Mouse (Mus musculus): ENCODE results near the gene 4632433K11Rik. TPM values are rescaled to one million over a fixed set of nuclear protein-coding genes. Genes with fewer than 3 reads are reported as not detected.

Gene 4632433K11Rik
- polyA plus RNA-seq, 2 experiments, result not detected

GRCm38 (mm10) chr7:5080815-5081214 is 46.9 kb downstream of the 4632433K11Rik start:
- Histone ChIP-seq H3K9me3 (ENCODE audit: control insufficient read depth, low read length) (no peaks in the 10 kb centered on the region), H3K4me2 (replicated peaks; ENCODE audit: low read depth, low read length, severe bottlenecking) (peak overlapping the region; percentile 87), H3K27ac (replicated peaks; ENCODE audit: low read depth, low read length) (peak overlapping the region; percentile 90), H3K4me1 (ENCODE audit: control insufficient read depth, insufficient read depth, low read length) (peaks cover 10% of the 10 kb centered on the region; the same call in 1 of the 2 replicates), H3K9ac (ENCODE audit: low read depth, low read length, severe bottlenecking) (peak overlapping the region; percentile 97), H3K27me3 (ENCODE audit: control insufficient read depth, insufficient read depth, low read length) (no peaks in the 10 kb centered on the region), H3K4me3 (replicated peaks; ENCODE audit: low read length) (peak overlapping the region; percentile 99), H3K36me3 (ENCODE audit: control insufficient read depth, insufficient read depth, low read length) (peaks cover 54% of the 10 kb centered on the region)
- ATAC-seq (ENCODE audit: low FRiP score, low read depth) (no peak), DNase-seq (ENCODE audit: low spot score) (no peak)
- no peak for TF ChIP-seq POLR2A (IDR thresholded peaks at IDR 0.05; ENCODE audit: borderline replicate concordance, extremely low read depth, insufficient read depth, insufficient read length)
- WGBS, result 7% methylated on average over 6 of the region's 6 CpGs

GRCm38 (mm10) chr7:5081241-5081640 is 47.3 kb downstream of the 4632433K11Rik start:
- DNase-seq (ENCODE audit: low spot score) (no peak), ATAC-seq (ENCODE audit: low FRiP score, low read depth) (no peak)
- WGBS, result 69% methylated on average over 6 of the region's 6 CpGs
- peaks cover 54% of the 10 kb centered on the region for H3K36me3 ChIP-seq (ENCODE audit: control insufficient read depth, insufficient read depth, low read length)
- peak overlapping the region; percentile 87 for H3K4me2 ChIP-seq (replicated peaks; ENCODE audit: low read depth, low read length, severe bottlenecking)
- no peak for TF ChIP-seq POLR2A (IDR thresholded peaks at IDR 0.05; ENCODE audit: borderline replicate concordance, extremely low read depth, insufficient read depth, insufficient read length)
- H3K9me3 ChIP-seq (ENCODE audit: control insufficient read depth, low read length), result no peaks in the 10 kb centered on the region
- H3K4me3 ChIP-seq (replicated peaks; ENCODE audit: low read length), result peak overlapping the region; percentile 99
- no peaks in the 10 kb centered on the region for H3K27me3 ChIP-seq (ENCODE audit: control insufficient read depth, insufficient read depth, low read length)
- H3K9ac ChIP-seq (ENCODE audit: low read depth, low read length, severe bottlenecking), result peak overlapping the region; percentile 97
- peaks cover 10% of the 10 kb centered on the region; the same call in 1 of the 2 replicates for H3K4me1 ChIP-seq (ENCODE audit: control insufficient read depth, insufficient read depth, low read length)
- peak overlapping the region; percentile 90; the same call in 1 of the 2 replicates for H3K27ac ChIP-seq (replicated peaks; ENCODE audit: low read depth, low read length)

GRCm38 (mm10) chr7:5081939-5082338 is 48.0 kb downstream of the 4632433K11Rik start:
- peaks cover 52% of the 10 kb centered on the region for H3K36me3 ChIP-seq (ENCODE audit: control insufficient read depth, insufficient read depth, low read length)
- peaks cover 10% of the 10 kb centered on the region; the same call in 1 of the 2 replicates for H3K4me1 ChIP-seq (ENCODE audit: control insufficient read depth, insufficient read depth, low read length)

GRCm38 (mm10) chr7:5083325-5084105 is 49.6 kb downstream of the 4632433K11Rik start:
- ATAC-seq (ENCODE audit: low FRiP score, low read depth) (no peak), DNase-seq (ENCODE audit: low spot score) (no peak)
- Histone ChIP-seq H3K9me3 (ENCODE audit: control insufficient read depth, low read length) (no peaks in the 10 kb centered on the region), H3K27me3 (ENCODE audit: control insufficient read depth, insufficient read depth, low read length) (no peaks in the 10 kb centered on the region), H3K9ac (ENCODE audit: low read depth, low read length, severe bottlenecking) (no peak overlapping the region), H3K36me3 (ENCODE audit: control insufficient read depth, insufficient read depth, low read length) (peaks cover 42% of the 10 kb centered on the region), H3K4me3 (replicated peaks; ENCODE audit: low read length) (no peak overlapping the region), H3K27ac (replicated peaks; ENCODE audit: low read depth, low read length) (no peak overlapping the region), H3K4me1 (ENCODE audit: control insufficient read depth, insufficient read depth, low read length) (peaks cover 10% of the 10 kb centered on the region; the same call in 1 of the 2 replicates), H3K4me2 (replicated peaks; ENCODE audit: low read depth, low read length, severe bottlenecking) (no peak overlapping the region)
- TF ChIP-seq POLR2A (IDR thresholded peaks at IDR 0.05; ENCODE audit: borderline replicate concordance, extremely low read depth, insufficient read depth, insufficient read length), result no peak
- WGBS, result 90% methylated on average over 18 of the region's 18 CpGs

More at GRCm38 (mm10) chr7:5081939-5082338, 48.0 kb downstream of the 4632433K11Rik start:
- no peak for DNase-seq (ENCODE audit: low spot score)
- no peak overlapping the region; the same call in 1 of the 2 replicates for H3K4me2 ChIP-seq (replicated peaks; ENCODE audit: low read depth, low read length, severe bottlenecking)
- H3K4me3 ChIP-seq (replicated peaks; ENCODE audit: low read length), result no peak overlapping the region
- 96% methylated on average over 2 of the region's 2 CpGs for WGBS
- no peak for TF ChIP-seq POLR2A (IDR thresholded peaks at IDR 0.05; ENCODE audit: borderline replicate concordance, extremely low read depth, insufficient read depth, insufficient read length)
- H3K27ac ChIP-seq (replicated peaks; ENCODE audit: low read depth, low read length), result no peak overlapping the region
- ATAC-seq (ENCODE audit: low FRiP score, low read depth), result no peak
- no peak overlapping the region; the same call in 1 of the 2 replicates for H3K9ac ChIP-seq (ENCODE audit: low read depth, low read length, severe bottlenecking)
- H3K27me3 ChIP-seq (ENCODE audit: control insufficient read depth, insufficient read depth, low read length), result no peaks in the 10 kb centered on the region
- H3K9me3 ChIP-seq (ENCODE audit: control insufficient read depth, low read length), result no peaks in the 10 kb centered on the region

Other genes starting within 250 kb of the 4632433K11Rik start
- 10.1 and 15.2 TPM in 2 replicates for gene Tmem238, start 244.5 kb upstream of the 4632433K11Rik start, polyA plus RNA-seq (2012; rRNA removed)
- gene Tmem238, start 244.5 kb upstream of the 4632433K11Rik start, polyA plus RNA-seq (2014; fragmentation: Nextera tagmentation; extraction: Ambion mirVana), result 8.1 and 9.6 TPM in 2 replicates
- 486 and 665 TPM in 2 replicates for gene Rpl28, start 241.2 kb upstream of the 4632433K11Rik start, polyA plus RNA-seq (2012; rRNA removed)
- gene Rpl28, start 241.2 kb upstream of the 4632433K11Rik start, polyA plus RNA-seq (2014; fragmentation: Nextera tagmentation; extraction: Ambion mirVana), result 253 and 275 TPM in 2 replicates
- 515 and 618 TPM in 2 replicates for gene Ube2s, start 221.5 kb upstream of the 4632433K11Rik start, polyA plus RNA-seq (2012; rRNA removed)
- gene Ube2s, start 221.5 kb upstream of the 4632433K11Rik start, polyA plus RNA-seq (2014; fragmentation: Nextera tagmentation; extraction: Ambion mirVana), result 366 and 368 TPM in 2 replicates
- 4.2 and 5.1 TPM in 2 replicates for gene Shisa7, start 189.4 kb upstream of the 4632433K11Rik start, polyA plus RNA-seq (2012; rRNA removed)
- gene Shisa7, start 189.4 kb upstream of the 4632433K11Rik start, polyA plus RNA-seq (2014; fragmentation: Nextera tagmentation; extraction: Ambion mirVana), result 0.43 and 0.54 TPM in 2 replicates
- 7.4 and 11.0 TPM in 2 replicates for gene Isoc2b, start 163.9 kb upstream of the 4632433K11Rik start, polyA plus RNA-seq (2012; rRNA removed)
- 9.7 and 9.9 TPM in 2 replicates for gene Isoc2b, start 163.9 kb upstream of the 4632433K11Rik start, polyA plus RNA-seq (2014; fragmentation: Nextera tagmentation; extraction: Ambion mirVana)
- 13.6 and 16.7 TPM in 2 replicates for gene Isoc2a, start 157.0 kb upstream of the 4632433K11Rik start, polyA plus RNA-seq (2012; rRNA removed)
- 1.1 and 1.3 TPM in 2 replicates for gene Isoc2a, start 157.0 kb upstream of the 4632433K11Rik start, polyA plus RNA-seq (2014; fragmentation: Nextera tagmentation; extraction: Ambion mirVana)
- 0.15 and 0.22 TPM in 2 replicates for gene Gm36210, start 127.6 kb upstream of the 4632433K11Rik start, polyA plus RNA-seq (2012; rRNA removed)
- not detected in 2 replicates for gene Gm36210, start 127.6 kb upstream of the 4632433K11Rik start, polyA plus RNA-seq (2014; fragmentation: Nextera tagmentation; extraction: Ambion mirVana)
- 13.4 and 22.3 TPM in 2 replicates for gene Zfp628, start 118.9 kb upstream of the 4632433K11Rik start, polyA plus RNA-seq (2012; rRNA removed)
- 4.0 and 4.6 TPM in 2 replicates for gene Zfp628, start 118.9 kb upstream of the 4632433K11Rik start, polyA plus RNA-seq (2014; fragmentation: Nextera tagmentation; extraction: Ambion mirVana)
- gene Nat14, start 112.1 kb upstream of the 4632433K11Rik start, polyA plus RNA-seq (2012; rRNA removed), result 7.6 and 10.0 TPM in 2 replicates
- gene Nat14, start 112.1 kb upstream of the 4632433K11Rik start, polyA plus RNA-seq (2014; fragmentation: Nextera tagmentation; extraction: Ambion mirVana), result 0.92 and 1.9 TPM in 2 replicates
- gene Ssc5d, start 108.3 kb upstream of the 4632433K11Rik start, polyA plus RNA-seq (2012; rRNA removed), result 38.1 and 48.4 TPM in 2 replicates
- gene Ssc5d, start 108.3 kb upstream of the 4632433K11Rik start, polyA plus RNA-seq (2014; fragmentation: Nextera tagmentation; extraction: Ambion mirVana), result 13.2 and 13.6 TPM in 2 replicates
- gene Sbk2, start 69.7 kb upstream of the 4632433K11Rik start, polyA plus RNA-seq (2012; rRNA removed), result 0.45 and 0.74 TPM in 2 replicates
- gene Sbk2, start 69.7 kb upstream of the 4632433K11Rik start, polyA plus RNA-seq (2014; fragmentation: Nextera tagmentation; extraction: Ambion mirVana), result 0.37 and 1.1 TPM in 2 replicates
- 0.15 and 0.28 TPM in 2 replicates for gene Sbk3, start 63.0 kb upstream of the 4632433K11Rik start, polyA plus RNA-seq (2012; rRNA removed)
- 0.06 and 0.12 TPM in 2 replicates for gene Sbk3, start 63.0 kb upstream of the 4632433K11Rik start, polyA plus RNA-seq (2014; fragmentation: Nextera tagmentation; extraction: Ambion mirVana)
- 97.6 and 196 TPM in 2 replicates for gene Zfp579, start 38.0 kb upstream of the 4632433K11Rik start, polyA plus RNA-seq (2012; rRNA removed)
- 30.3 and 39.0 TPM in 2 replicates for gene Zfp579, start 38.0 kb upstream of the 4632433K11Rik start, polyA plus RNA-seq (2014; fragmentation: Nextera tagmentation; extraction: Ambion mirVana)
- 17.0 and 20.9 TPM in 2 replicates for gene Zfp524, start 19.7 kb upstream of the 4632433K11Rik start, polyA plus RNA-seq (2012; rRNA removed)
- 12.1 and 16.7 TPM in 2 replicates for gene Zfp524, start 19.7 kb upstream of the 4632433K11Rik start, polyA plus RNA-seq (2014; fragmentation: Nextera tagmentation; extraction: Ambion mirVana)
- gene Fiz1, start 19.4 kb upstream of the 4632433K11Rik start, polyA plus RNA-seq (2012; rRNA removed), result 42.4 and 50.8 TPM in 2 replicates
- gene Fiz1, start 19.4 kb upstream of the 4632433K11Rik start, polyA plus RNA-seq (2014; fragmentation: Nextera tagmentation; extraction: Ambion mirVana), result 37.5 and 42.0 TPM in 2 replicates
- not detected in 2 replicates for gene Gm44973, start 18.6 kb upstream of the 4632433K11Rik start, polyA plus RNA-seq (2012; rRNA removed)
- gene Gm44973, start 18.6 kb upstream of the 4632433K11Rik start, polyA plus RNA-seq (2014; fragmentation: Nextera tagmentation; extraction: Ambion mirVana), result 0.57 and 1.9 TPM in 2 replicates
- 53.2 and 72.3 TPM in 2 replicates for gene Zfp865, start 13.7 kb upstream of the 4632433K11Rik start, polyA plus RNA-seq (2012; rRNA removed)
- 6.6 and 7.8 TPM in 2 replicates for gene Zfp865, start 13.7 kb upstream of the 4632433K11Rik start, polyA plus RNA-seq (2014; fragmentation: Nextera tagmentation; extraction: Ambion mirVana)
- 48.1 and 49.4 TPM in 2 replicates for gene Ccdc106, start 13.6 kb upstream of the 4632433K11Rik start, polyA plus RNA-seq (2012; rRNA removed)
- gene Ccdc106, start 13.6 kb upstream of the 4632433K11Rik start, polyA plus RNA-seq (2014; fragmentation: Nextera tagmentation; extraction: Ambion mirVana), result 36.7 and 37.3 TPM in 2 replicates
- gene Zfp784, start 4.3 kb downstream of the 4632433K11Rik start, polyA plus RNA-seq (2012; rRNA removed), result 6.5 and 6.8 TPM in 2 replicates
- gene Zfp784, start 4.3 kb downstream of the 4632433K11Rik start, polyA plus RNA-seq (2014; fragmentation: Nextera tagmentation; extraction: Ambion mirVana), result 5.6 and 6.3 TPM in 2 replicates
- 49.7 and 70.4 TPM in 2 replicates for gene Zfp580, start 17.4 kb downstream of the 4632433K11Rik start, polyA plus RNA-seq (2012; rRNA removed)
- gene Zfp580, start 17.4 kb downstream of the 4632433K11Rik start, polyA plus RNA-seq (2014; fragmentation: Nextera tagmentation; extraction: Ambion mirVana), result 47.5 and 57.7 TPM in 2 replicates
- 431 and 479 TPM in 2 replicates for gene U2af2, start 28.0 kb downstream of the 4632433K11Rik start, polyA plus RNA-seq (2012; rRNA removed)
- gene U2af2, start 28.0 kb downstream of the 4632433K11Rik start, polyA plus RNA-seq (2014; fragmentation: Nextera tagmentation; extraction: Ambion mirVana), result 123 and 128 TPM in 2 replicates
- gene Epn1, start 46.1 kb downstream of the 4632433K11Rik start, polyA plus RNA-seq (2012; rRNA removed), result 119 and 144 TPM in 2 replicates
- gene Epn1, start 46.1 kb downstream of the 4632433K11Rik start, polyA plus RNA-seq (2014; fragmentation: Nextera tagmentation; extraction: Ambion mirVana), result 69.1 and 76.2 TPM in 2 replicates
- not detected in 2 replicates for gene Rfpl4, start 82.8 kb downstream of the 4632433K11Rik start, polyA plus RNA-seq (2012; rRNA removed)
- not detected in 2 replicates for gene Rfpl4, start 82.8 kb downstream of the 4632433K11Rik start, polyA plus RNA-seq (2014; fragmentation: Nextera tagmentation; extraction: Ambion mirVana)
- 0.20 and 0.34 TPM in 2 replicates for gene Rasl2-9, start 91.8 kb downstream of the 4632433K11Rik start, polyA plus RNA-seq (2012; rRNA removed)
- gene Rasl2-9, start 91.8 kb downstream of the 4632433K11Rik start, polyA plus RNA-seq (2014; fragmentation: Nextera tagmentation; extraction: Ambion mirVana), result 0.43 and 0.55 TPM in 2 replicates
- not detected in 2 replicates for gene Vmn1r55, start 115.6 kb downstream of the 4632433K11Rik start, polyA plus RNA-seq (2012; rRNA removed)
- gene Vmn1r55, start 115.6 kb downstream of the 4632433K11Rik start, polyA plus RNA-seq (2014; fragmentation: Nextera tagmentation; extraction: Ambion mirVana), result not detected in 2 replicates
- gene Vmn1r56, start 162.6 kb downstream of the 4632433K11Rik start, polyA plus RNA-seq (2012; rRNA removed), result not detected in 2 replicates
- not detected in 2 replicates for gene Vmn1r56, start 162.6 kb downstream of the 4632433K11Rik start, polyA plus RNA-seq (2014; fragmentation: Nextera tagmentation; extraction: Ambion mirVana)
- not detected in 2 replicates for gene Vmn1r57, start 184.4 kb downstream of the 4632433K11Rik start, polyA plus RNA-seq (2012; rRNA removed)
- gene Vmn1r57, start 184.4 kb downstream of the 4632433K11Rik start, polyA plus RNA-seq (2014; fragmentation: Nextera tagmentation; extraction: Ambion mirVana), result not detected in 2 replicates